Mouse (Mus musculus) lung, postnatal 0 days (tissue): Measurements from ENCODE around the gene Scp2d1.

Experiments used
- CTCF ChIP-seq: IDR thresholded peaks from 2 replicates; pipeline ENCODE4 v1.5.1; 2016; ENCODE audit warnings: antibody characterized with exemption, mild to moderate bottlenecking
- EP300 ChIP-seq: IDR thresholded peaks from 2 replicates; pipeline ENCODE4 v1.6.1; 2016; ENCODE audit warnings: antibody characterized with exemption, mild to moderate bottlenecking, control low read depth

GRCm38 (mm10) chr2:144868827-144869226 is 45.4 kb downstream of the Scp2d1 start:
- TF ChIP-seq EP300 (no peak), CTCF (peak; percentile 48)
